Mouse (Mus musculus) C2C12 (cell line): ENCODE measurements around the gene Cep131.

Experiments
- CEBPB ChIP-seq: IDR thresholded peaks from one replicate; pipeline ENCODE4 v1.6.1; 2011; ENCODE audit warnings: low read depth, mild to moderate bottlenecking, control low read depth, moderate library complexity
- CTCF ChIP-seq: IDR thresholded peaks from one replicate; pipeline ENCODE4 v1.5.1; 2011; ENCODE audit not compliant: control insufficient read depth, insufficient read depth, insufficient read length

GRCm38 (mm10) chr11:120119108-120119507, 32.5 kb upstream of the Cep131 start:
- TF ChIP-seq CTCF (no peak), CEBPB (no peak)
